In the genomic region with DNA sequence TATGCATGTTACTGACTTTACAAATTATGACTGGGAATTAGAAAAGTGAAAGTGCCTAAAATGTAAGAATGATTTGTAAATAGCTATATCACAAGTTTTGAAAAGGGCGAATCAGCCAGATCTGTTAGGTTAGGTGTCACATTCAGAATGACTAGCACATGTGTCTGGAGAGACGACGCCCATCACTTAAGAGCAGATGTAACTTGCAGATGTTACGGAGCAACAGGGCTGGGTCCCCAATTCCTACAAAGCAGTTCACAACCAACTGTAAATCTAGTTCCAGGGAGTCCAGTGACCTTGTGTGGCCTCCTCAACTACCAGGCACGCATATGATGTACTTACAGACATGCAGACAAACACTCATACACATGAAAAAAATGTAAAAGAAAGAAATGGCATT, we compare ENCODE assay signal across 20 mouse cellular contexts. TPM values are rescaled to one million over a fixed set of nuclear protein-coding genes. Genes with fewer than 3 reads are reported as not detected.
DNase-seq lines count a peak whose midpoint lies in the region; ATAC-seq and TF ChIP-seq lines count a peak whose summit lies in the region.
"Had no signal": no experiment of that assay in that cellular context is flagged by ENCODE, and none has a peak within 500 bp of the region (broad histone marks: within the 10 kb centered on the region; RNA-seq: fewer than 3 reads in every experiment).

No protein-coding gene starts in this region.

- H3K36me3 ChIP-seq in liver, embryonic 12.5 days: peaks cover 86% of the 10 kb centered on the region
- peaks cover 48% of the 10 kb centered on the region for H3K36me3 ChIP-seq in liver, embryonic 11.5 days (ENCODE audit: control insufficient read depth, insufficient read depth, low read length)
- peaks cover 100% of the 10 kb centered on the region for H3K36me3 ChIP-seq in limb, embryonic 10.5 days
- peaks cover 40% of the 10 kb centered on the region for H3K36me3 ChIP-seq in liver, postnatal 0 days (replicated peaks; ENCODE audit: insufficient read depth, low read length)

- no peak overlapping the region for H3K9ac ChIP-seq in liver, embryonic 12.5 days
- no peak overlapping the region for H3K9ac ChIP-seq in liver, embryonic 11.5 days (ENCODE audit: low read depth, low read length)
- H3K9ac ChIP-seq in liver, postnatal 0 days (replicated peaks): no peak overlapping the region
- H3K9ac ChIP-seq: embryonic facial prominence, embryonic 12.5 days; forebrain, embryonic 13.5 days; forebrain, embryonic 15.5 days; forebrain, postnatal 0 days had no signal

- TF ChIP-seq CTCF in liver, postnatal 0 days (IDR thresholded peaks at IDR 0.05; ENCODE audit: low read depth): no peak

- no peaks in the 10 kb centered on the region for H3K9me3 ChIP-seq in liver, embryonic 12.5 days (replicated peaks)
- H3K9me3 ChIP-seq in liver, embryonic 11.5 days (ENCODE audit: control insufficient read depth, low read length): no peaks in the 10 kb centered on the region
- no peaks in the 10 kb centered on the region for H3K9me3 ChIP-seq in limb, embryonic 10.5 days (replicated peaks)
- H3K9me3 ChIP-seq in liver, postnatal 0 days (ENCODE audit: low read length): no peaks in the 10 kb centered on the region
- H3K9me3 ChIP-seq: embryonic facial prominence, embryonic 10.5 days; embryonic facial prominence, embryonic 12.5 days; forebrain, embryonic 13.5 days; forebrain, embryonic 15.5 days had no signal

- H3K4me3 ChIP-seq in liver, embryonic 12.5 days: no peak overlapping the region
- H3K4me3 ChIP-seq in liver, embryonic 11.5 days (ENCODE audit: low read depth, low read length): no peak overlapping the region
- H3K4me3 ChIP-seq in limb, embryonic 10.5 days: no peak overlapping the region
- no peak overlapping the region for H3K4me3 ChIP-seq in liver, postnatal 0 days (ENCODE audit: low read depth, low read length)
- H3K4me3 ChIP-seq: embryonic facial prominence, embryonic 10.5 days; embryonic facial prominence, embryonic 12.5 days; forebrain, embryonic 13.5 days; forebrain, embryonic 15.5 days had no signal

- no peak for DNase-seq in liver, embryonic 11.5 days (ENCODE audit: low spot score)
- peak; percentile 12 for DNase-seq in c-Kit-positive CD71-positive TER-119-positive erythroid progenitor cells, embryonic 14.5 days (ENCODE audit: low spot score)
- peak; percentile 18 for DNase-seq in limb, embryonic 10.5 days (ENCODE audit: low spot score)
- peak; percentile 8 for DNase-seq in liver, postnatal 0 days
- DNase-seq in ovary, postnatal 10 days (ENCODE audit: low spot score): no peak
- DNase-seq in cerebellum, postnatal 14 days: no peak
- no peak for DNase-seq in thymus, postnatal 4 days
- DNase-seq: adrenal gland, adult 2 months; adrenal gland, postnatal 10 days; adrenal gland, postnatal 25 days; cerebellum, adult 11-12 months; cerebellum, adult 2 months; cerebellum, adult 9-11 months; cerebellum, postnatal 25 days; forebrain, postnatal 0 days had no signal

- TF ChIP-seq EP300 in liver, postnatal 0 days (IDR thresholded peaks at IDR 0.05; ENCODE audit: low read depth): no peak

- no peak overlapping the region for H3K4me2 ChIP-seq in liver, embryonic 12.5 days
- H3K4me2 ChIP-seq in liver, embryonic 11.5 days: no peak overlapping the region
- H3K4me2 ChIP-seq in liver, postnatal 0 days (ENCODE audit: low read depth, low read length): no peak overlapping the region
- H3K4me2 ChIP-seq: embryonic facial prominence, embryonic 12.5 days; forebrain, embryonic 13.5 days; forebrain, embryonic 15.5 days had no signal

- peaks cover 10% of the 10 kb centered on the region for H3K4me1 ChIP-seq in liver, embryonic 12.5 days
- no peaks in the 10 kb centered on the region for H3K4me1 ChIP-seq in liver, embryonic 11.5 days (replicated peaks; ENCODE audit: control insufficient read depth, insufficient read depth, low read length)
- no peaks in the 10 kb centered on the region for H3K4me1 ChIP-seq in limb, embryonic 10.5 days
- H3K4me1 ChIP-seq in liver, postnatal 0 days (ENCODE audit: insufficient read depth): no peaks in the 10 kb centered on the region; the same call in 1 of the 2 replicates
- H3K4me1 ChIP-seq: embryonic facial prominence, embryonic 10.5 days; embryonic facial prominence, embryonic 12.5 days had no signal

- no peaks in the 10 kb centered on the region for H3K27me3 ChIP-seq in liver, embryonic 12.5 days (replicated peaks)
- H3K27me3 ChIP-seq in liver, embryonic 11.5 days (replicated peaks; ENCODE audit: control insufficient read depth, insufficient read depth, low read length): no peaks in the 10 kb centered on the region
- no peaks in the 10 kb centered on the region for H3K27me3 ChIP-seq in limb, embryonic 10.5 days (ENCODE audit: low read depth, poor library complexity, severe bottlenecking)
- H3K27me3 ChIP-seq in liver, postnatal 0 days (ENCODE audit: insufficient read depth, low read length): no peaks in the 10 kb centered on the region
- H3K27me3 ChIP-seq: embryonic facial prominence, embryonic 12.5 days; forebrain, embryonic 13.5 days; forebrain, embryonic 15.5 days had no signal

- ATAC-seq in liver, embryonic 12.5 days: peak; percentile 51; the same call in 1 of the 2 replicates
- ATAC-seq in liver, embryonic 11.5 days (replicated peaks; ENCODE audit: low FRiP score): no peak
- no peak for ATAC-seq in liver, postnatal 0 days
- ATAC-seq: forebrain, embryonic 13.5 days; forebrain, embryonic 15.5 days; forebrain, postnatal 0 days had no signal

- no peak overlapping the region for H3K27ac ChIP-seq in liver, embryonic 12.5 days
- H3K27ac ChIP-seq in liver, embryonic 11.5 days (ENCODE audit: low read depth, low read length): no peak overlapping the region
- H3K27ac ChIP-seq in limb, embryonic 10.5 days: no peak overlapping the region
- no peak overlapping the region for H3K27ac ChIP-seq in liver, postnatal 0 days (ENCODE audit: low read depth)
- H3K27ac ChIP-seq: embryonic facial prominence, embryonic 10.5 days; embryonic facial prominence, embryonic 12.5 days; forebrain, embryonic 13.5 days; forebrain, embryonic 15.5 days had no signal

- WGBS in liver, embryonic 12.5 days (ENCODE audit: insufficient replicate concordance): 79% methylated on average over 5 of the region's 5 CpGs
- 88% methylated on average over 5 of the region's 5 CpGs for WGBS in liver, embryonic 11.5 days
- WGBS in limb, embryonic 10.5 days: 94% methylated on average over 5 of the region's 5 CpGs
- 90% methylated on average over 5 of the region's 5 CpGs for WGBS in liver, postnatal 0 days (ENCODE audit: insufficient replicate concordance)

RNA-seq across cellular contexts. Expression of gene Lsm6, which starts 12.5 kb away (rescaled TPM):
- polyA plus RNA-seq in liver, embryonic 12.5 days (2016; fragmentation: Nextera tagmentation; extraction: Ambion mirVana): 127 and 135 TPM in 2 replicates
- 189 and 224 TPM in 2 replicates for polyA plus RNA-seq in liver, embryonic 11.5 days (2014; fragmentation: Nextera tagmentation; extraction: Ambion mirVana)
- polyA plus RNA-seq in limb, embryonic 10.5 days (2016; fragmentation: Nextera tagmentation; extraction: Ambion mirVana): 303 and 307 TPM in 2 replicates
- 95.8 and 97.3 TPM in 2 replicates for polyA plus RNA-seq in liver, postnatal 0 days (2015; fragmentation: Nextera tagmentation; extraction: Ambion mirVana)

Comparison
In these comparisons a context has a peak if more than half of its experiments do, and no peak if none do; other contexts are left out.
1. DNase-seq: peak in c-Kit-positive CD71-positive TER-119-positive erythroid progenitor cells, embryonic 14.5 days (single experiment), limb, embryonic 10.5 days (single experiment) and liver, postnatal 0 days (single experiment); none in liver, embryonic 11.5 days (single experiment), ovary, postnatal 10 days (single experiment), cerebellum, postnatal 14 days (0 of 2) and thymus, postnatal 4 days (single experiment).